Mouse (Mus musculus) heart, embryonic 16.5 days (tissue): ENCODE data around the gene Ccdc158. TPM values are rescaled to one million over a fixed set of nuclear protein-coding genes. Genes with fewer than 3 reads are reported as not detected.

Experiments used
- ATAC-seq: fragments of 200-750 bp; cut with Nextera tagmentation; replicated peaks from 2 replicates; pipeline ENCODE4 v1.8.0; 2017; ENCODE audit warnings: moderate number of reproducible peaks; ENCODE audit not compliant: insufficient read depth, low FRiP score; ENCODE audit errors: extremely low read depth
- H3K27ac ChIP-seq: fragments of 300-500 bp; sonication (generic); 2 replicates; pipeline ENCODE4 v1.5.1; 2014; ENCODE audit warnings: mild to moderate bottlenecking, low read length, control low read depth, moderate library complexity
- H3K27me3 ChIP-seq: fragments of 300-500 bp; sonication (generic); 2 replicates; pipeline ENCODE4 v1.6.1; 2014; ENCODE audit warnings: low read length, mixed read lengths; ENCODE audit not compliant: control insufficient read depth, insufficient read depth
- H3K36me3 ChIP-seq: fragments of 300-500 bp; sonication (generic); 2 replicates; pipeline ENCODE4 v1.6.1; 2014; ENCODE audit not compliant: control insufficient read depth, insufficient read depth
- H3K4me1 ChIP-seq: fragments of 300-500 bp; sonication (generic); 2 replicates; pipeline ENCODE4 v1.6.1; 2014; ENCODE audit warnings: low read length, mixed read lengths; ENCODE audit not compliant: control insufficient read depth, insufficient read depth
- H3K4me2 ChIP-seq: fragments of 300-500 bp; sonication (generic); 2 replicates; pipeline ENCODE4 v1.6.1; 2014; ENCODE audit warnings: low read depth, mild to moderate bottlenecking, control low read depth, low read length
- H3K4me3 ChIP-seq: fragments of 300-500 bp; sonication (generic); 2 replicates; pipeline ENCODE4 v1.5.1; 2014; ENCODE audit warnings: mild to moderate bottlenecking, control low read depth, low read length
- H3K9ac ChIP-seq: fragments of 300-500 bp; sonication (generic); 2 replicates; pipeline ENCODE4 v1.6.1; 2014; ENCODE audit warnings: low read length, control low read depth
- H3K9me3 ChIP-seq: fragments of 300-500 bp; sonication (generic); replicated peaks from 2 replicates; pipeline ENCODE4 v1.6.1; 2016; ENCODE audit warnings: low read length; ENCODE audit not compliant: control insufficient read depth
- WGBS: fragments of 180-500 bp; shearing (Covaris S2); extraction: QIAGEN DNeasy Blood & Tissue Kit; methylation state at CpG from one replicate; pipeline ENCODE4 v1.1.7; 2014; 5-methylcytosine and 5-hydroxymethylcytosine counted together
- polyA plus RNA-seq: library from polyadenylated mRNA; unstranded; fragments of >200 nt; fragmentation: Nextera tagmentation; extraction: Ambion mirVana; gene quantifications from 2 replicates; pipeline ENCODE4 v1.2.1, GENCODE M21; 2015

The Ccdc158 gene
- polyA plus RNA-seq, 1 experiment from 2014 or later, result 0.81 TPM

GRCm38 (mm10) chr5:92595026-92595425 is 80.0 kb downstream of the Ccdc158 start:
- no peak for ATAC-seq

GRCm38 (mm10) chr5:92585932-92586331 is 89.1 kb downstream of the Ccdc158 start:
- 0 out of 2 replicates have a peak, but pooled peaks cover 2% of the 10 kb centered on the region for H3K4me1 ChIP-seq
- no peak overlapping the region for H3K9ac ChIP-seq
- ATAC-seq, result no peak
- H3K4me2 ChIP-seq, result no peak overlapping the region
- no peak overlapping the region for H3K4me3 ChIP-seq
- H3K27ac ChIP-seq, result no peak overlapping the region
- no peaks in the 10 kb centered on the region for H3K36me3 ChIP-seq
- H3K27me3 ChIP-seq, result no peaks in the 10 kb centered on the region
- 53% methylated on average over 10 of the region's 10 CpGs for WGBS
- no peaks in the 10 kb centered on the region for H3K9me3 ChIP-seq

More at GRCm38 (mm10) chr5:92595026-92595425, 80.0 kb downstream of the Ccdc158 start:
- Histone ChIP-seq H3K4me3 (no peak overlapping the region), H3K27me3 (no peaks in the 10 kb centered on the region), H3K9ac (no peak overlapping the region), H3K4me1 (no peaks in the 10 kb centered on the region), H3K9me3 (no peaks in the 10 kb centered on the region), H3K36me3 (no peaks in the 10 kb centered on the region), H3K27ac (no peak overlapping the region), H3K4me2 (no peak overlapping the region)
- WGBS, result 57% methylated on average over 5 of the region's 5 CpGs

- no peaks in the 10 kb centered on the region for H3K36me3 ChIP-seq
- 79% methylated on average over 14 of the region's 14 CpGs for WGBS
- H3K9me3 ChIP-seq, result peaks cover 2% of the 10 kb centered on the region; the same call in 1 of the 2 replicates
These were observed 95.5 kb downstream of the Ccdc158 start for GRCm38 (mm10) chr5:92579559-92579958.

GRCm38 (mm10) chr5:92571232-92571631 is 103.8 kb downstream of the Ccdc158 start:
- Histone ChIP-seq H3K27ac (no peak overlapping the region), H3K4me1 (no peaks in the 10 kb centered on the region), H3K36me3 (no peaks in the 10 kb centered on the region), H3K4me2 (no peak overlapping the region), H3K4me3 (no peak overlapping the region), H3K9ac (no peak overlapping the region), H3K9me3 (peaks cover 2% of the 10 kb centered on the region; the same call in 1 of the 2 replicates), H3K27me3 (no peaks in the 10 kb centered on the region)
- no peak for ATAC-seq
- WGBS, result 86% methylated on average over 4 of the region's 4 CpGs

More at GRCm38 (mm10) chr5:92579559-92579958, 95.5 kb downstream of the Ccdc158 start:
- no peak for ATAC-seq
- no peak overlapping the region for H3K9ac ChIP-seq
- no peaks in the 10 kb centered on the region for H3K4me1 ChIP-seq
- no peak overlapping the region for H3K27ac ChIP-seq
- no peak overlapping the region for H3K4me2 ChIP-seq
- H3K27me3 ChIP-seq, result no peaks in the 10 kb centered on the region
- H3K4me3 ChIP-seq, result no peak overlapping the region

GRCm38 (mm10) chr5:92562002-92562401 is 113.1 kb downstream of the Ccdc158 start:
- peaks cover 9% of the 10 kb centered on the region for H3K4me1 ChIP-seq
- 77% methylated on average over 13 of the region's 13 CpGs for WGBS
- no peak overlapping the region for H3K4me3 ChIP-seq
- no peak overlapping the region for H3K9ac ChIP-seq
- ATAC-seq, result no peak
- H3K9me3 ChIP-seq, result no peaks in the 10 kb centered on the region
- H3K36me3 ChIP-seq, result no peaks in the 10 kb centered on the region
- H3K27ac ChIP-seq, result no peak overlapping the region
- no peaks in the 10 kb centered on the region for H3K27me3 ChIP-seq
- H3K4me2 ChIP-seq, result no peak overlapping the region

- H3K9me3 ChIP-seq, result no peaks in the 10 kb centered on the region
- H3K4me3 ChIP-seq, result no peak overlapping the region
- no peak overlapping the region for H3K9ac ChIP-seq
- no peak overlapping the region for H3K27ac ChIP-seq
- no peaks in the 10 kb centered on the region for H3K36me3 ChIP-seq
- peak; percentile 45; the same call in 1 of the 2 replicates for ATAC-seq
- H3K27me3 ChIP-seq, result no peaks in the 10 kb centered on the region
- H3K4me1 ChIP-seq, result peaks cover 9% of the 10 kb centered on the region
- no peak overlapping the region for H3K4me2 ChIP-seq
- whole genome bisulfite sequencing, result 45% methylated on average over 2 of the region's 2 CpGs
These were observed 114.9 kb downstream of the Ccdc158 start for GRCm38 (mm10) chr5:92560201-92560600.

Other genes with a start within 250 kb of the Ccdc158 start
- 37.2 and 38.8 TPM in 2 replicates for gene Nup54, start 240.1 kb downstream of the Ccdc158 start, polyA plus RNA-seq
- 18.3 and 18.7 TPM in 2 replicates for gene Scarb2, start 168.4 kb downstream of the Ccdc158 start, polyA plus RNA-seq
- 0.56 and 0.72 TPM in 2 replicates for gene Fam47e, start 120.2 kb downstream of the Ccdc158 start, polyA plus RNA-seq
- gene Stbd1, start 72.2 kb downstream of the Ccdc158 start, polyA plus RNA-seq, result 80.8 and 83.7 TPM in 2 replicates
- gene Shroom3, start 8.2 kb upstream of the Ccdc158 start, polyA plus RNA-seq, result 10.7 and 11.7 TPM in 2 replicates